Mouse (Mus musculus) embryo, embryonic 11 days (tissue): Measurements from ENCODE around the gene Akap6.

ENCODE experiments used
- DNase-seq: peaks from one replicate; pipeline ENCODE4 v3.0.0-alpha.2; 2015

The Akap6 gene

DNA sequence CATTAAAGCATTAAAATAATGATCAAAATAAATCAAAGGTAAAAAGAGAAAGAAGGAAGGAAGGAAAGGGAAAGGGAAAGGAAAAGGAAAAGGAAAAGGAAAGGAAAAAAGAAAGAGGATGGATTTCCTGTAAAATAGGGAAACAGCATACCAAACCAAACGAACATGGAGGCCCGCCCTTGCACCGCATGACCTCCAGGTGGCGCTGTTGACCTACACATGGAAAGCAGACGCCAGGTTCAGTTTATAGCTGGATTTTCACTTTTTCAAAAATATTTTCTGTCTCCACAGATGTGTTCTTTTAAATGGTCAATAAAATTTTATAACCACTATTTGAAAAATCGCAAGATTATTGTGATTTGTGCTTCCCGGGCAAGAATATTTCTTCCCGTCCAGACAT lies 211.6 kb downstream of the Akap6 start:
- peak; percentile 73 for DNase-seq

DNA sequence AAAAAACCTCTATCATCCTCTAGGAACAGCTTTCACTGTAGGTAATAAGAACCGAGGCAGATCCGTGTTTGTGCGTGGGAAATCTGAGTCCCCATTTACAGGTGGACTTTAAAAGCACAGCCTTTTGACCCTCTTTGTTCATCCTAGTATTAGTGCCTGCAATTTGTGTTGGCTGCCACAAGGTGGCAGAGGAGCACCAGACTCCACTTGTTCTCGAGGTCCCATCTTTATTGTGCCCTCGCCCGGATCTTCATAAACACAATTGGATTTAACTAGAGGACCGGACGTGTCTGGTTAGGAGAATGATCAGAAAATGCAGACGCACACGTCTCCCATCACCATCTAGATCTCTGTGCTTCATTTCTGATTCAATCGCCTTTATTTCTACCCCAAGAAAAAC lies 219.8 kb downstream of the Akap6 start:
- DNase-seq, result peak; percentile 77

DNA sequence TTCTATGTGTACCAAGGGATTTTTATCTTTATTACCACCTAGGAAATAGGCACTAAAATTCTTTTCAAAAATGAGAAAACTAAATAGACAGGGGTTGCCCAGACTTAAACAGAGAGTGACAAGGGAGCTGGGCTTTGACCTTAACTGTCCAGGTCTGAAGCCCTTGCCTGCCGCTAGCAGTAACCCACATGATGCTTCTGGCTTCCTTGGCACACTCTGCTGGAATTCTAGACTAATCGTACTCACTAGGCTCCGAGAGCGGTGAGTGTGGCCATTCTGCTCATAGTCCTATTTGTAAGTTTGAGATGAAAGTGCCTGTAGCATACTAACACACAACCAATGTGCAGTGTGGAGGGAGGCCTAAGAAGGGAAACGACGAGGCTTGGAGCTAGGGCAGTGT lies 223.3 kb downstream of the Akap6 start:
- DNase-seq, result no peak

DNA sequence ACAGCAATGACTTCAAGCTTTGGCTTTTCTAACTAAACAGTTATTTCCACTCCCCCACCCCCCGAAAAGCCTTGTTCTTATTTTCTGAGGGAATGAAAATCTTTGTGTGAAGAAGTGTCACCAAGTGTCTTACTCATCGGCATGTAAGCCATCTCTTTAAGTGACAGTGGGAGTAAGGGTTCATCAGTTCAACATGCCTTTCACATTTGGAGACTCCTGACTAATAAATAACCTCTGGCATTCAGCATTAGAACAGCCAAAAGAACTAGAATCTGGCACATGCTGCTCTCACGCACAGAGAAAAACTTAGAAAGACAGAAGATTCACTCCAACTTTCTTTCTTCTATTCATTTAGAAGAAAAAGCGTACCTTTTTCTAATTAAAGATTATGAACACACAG lies 226.3 kb downstream of the Akap6 start:
- DNase-seq, result no peak

DNA sequence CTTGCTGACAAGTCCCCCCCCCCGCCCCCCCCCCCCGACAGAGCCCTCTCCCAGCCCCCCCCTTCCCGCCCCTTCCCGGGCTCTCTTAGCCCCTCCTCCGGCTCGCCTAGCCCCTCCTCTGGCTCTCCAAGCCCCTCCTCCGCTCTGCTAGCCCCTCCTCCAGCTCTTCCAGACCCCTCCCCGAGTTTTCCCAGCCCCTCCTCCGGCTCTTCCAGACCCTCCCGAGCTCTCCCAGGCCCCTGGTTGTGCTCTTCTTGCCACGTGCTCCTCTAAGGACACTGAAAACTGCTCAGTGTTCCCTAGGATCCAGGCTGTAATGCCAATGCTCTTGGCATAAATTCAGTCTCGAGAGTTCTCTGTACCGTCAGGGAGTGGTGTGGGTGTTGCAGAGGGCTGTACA lies 234.6 kb downstream of the Akap6 start:
- DNase-seq, result no peak

DNA sequence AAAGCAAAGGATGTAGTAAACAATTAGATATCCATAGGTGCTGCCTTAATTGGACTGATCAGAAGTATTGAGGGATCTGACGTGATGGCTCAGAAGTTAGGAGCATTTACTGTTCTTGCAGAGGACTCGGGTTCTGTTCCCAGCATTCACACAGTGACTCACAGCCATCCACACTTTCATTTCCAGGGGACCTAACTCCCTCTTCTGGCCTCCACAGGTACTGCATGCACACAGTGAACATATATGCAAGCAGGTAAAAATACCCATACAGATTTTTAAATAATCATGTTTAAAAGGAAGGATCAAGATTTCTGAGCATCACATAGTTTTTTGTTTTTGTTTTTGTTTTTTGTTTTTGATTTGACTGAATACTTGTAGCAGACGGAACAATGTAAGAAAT lies 235.8 kb downstream of the Akap6 start:
- no peak for DNase-seq

DNA sequence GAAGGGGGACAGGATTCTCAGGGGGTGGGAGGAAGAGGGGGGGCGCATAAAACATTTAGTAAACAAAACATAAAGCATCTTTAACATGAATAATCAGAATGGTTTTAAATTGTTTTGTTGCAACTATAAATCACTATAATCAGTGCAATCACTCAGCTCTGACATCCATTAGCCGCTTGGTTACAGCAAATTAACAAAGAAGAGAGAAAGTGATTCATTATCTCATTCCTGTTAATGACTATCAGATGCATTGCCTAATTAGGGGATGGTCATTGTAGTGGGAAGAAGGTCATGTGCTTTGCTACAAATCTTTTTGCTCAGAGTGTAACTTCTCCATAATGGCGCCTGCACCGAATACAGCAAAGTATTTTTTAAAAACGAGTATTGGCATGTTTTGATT lies 239.6 kb downstream of the Akap6 start:
- DNase-seq, result no peak

DNA sequence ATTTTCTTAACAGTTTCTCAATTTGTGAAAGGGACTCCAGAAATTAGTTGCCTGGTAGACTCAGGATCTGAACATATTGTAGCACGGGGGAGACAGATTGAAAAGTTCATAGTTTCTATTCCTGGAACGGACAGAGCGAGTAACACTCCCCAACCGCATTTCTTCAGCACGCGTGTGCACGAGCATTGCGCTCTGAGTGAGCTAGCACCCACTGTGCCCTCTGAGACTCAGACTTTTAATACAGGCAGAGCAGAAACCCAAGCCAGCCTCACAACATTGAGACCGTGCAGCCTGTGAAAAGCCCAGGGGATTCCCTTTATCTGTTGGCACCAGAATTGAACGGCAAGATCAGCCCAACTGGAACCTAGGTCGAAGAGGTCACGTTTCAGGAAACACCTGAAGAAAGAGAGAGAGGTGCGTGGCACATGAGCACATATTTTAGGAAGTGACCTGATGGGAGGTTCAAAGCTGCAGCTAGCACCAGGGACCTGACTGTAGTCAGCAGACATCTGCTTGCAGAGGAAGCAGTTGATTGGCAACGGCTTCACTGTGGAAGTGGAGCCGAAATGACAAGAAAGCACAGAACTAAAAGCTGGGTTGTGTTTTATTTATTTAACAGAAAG lies 240.3 kb downstream of the Akap6 start:
- peak; percentile 27 for DNase-seq

DNA sequence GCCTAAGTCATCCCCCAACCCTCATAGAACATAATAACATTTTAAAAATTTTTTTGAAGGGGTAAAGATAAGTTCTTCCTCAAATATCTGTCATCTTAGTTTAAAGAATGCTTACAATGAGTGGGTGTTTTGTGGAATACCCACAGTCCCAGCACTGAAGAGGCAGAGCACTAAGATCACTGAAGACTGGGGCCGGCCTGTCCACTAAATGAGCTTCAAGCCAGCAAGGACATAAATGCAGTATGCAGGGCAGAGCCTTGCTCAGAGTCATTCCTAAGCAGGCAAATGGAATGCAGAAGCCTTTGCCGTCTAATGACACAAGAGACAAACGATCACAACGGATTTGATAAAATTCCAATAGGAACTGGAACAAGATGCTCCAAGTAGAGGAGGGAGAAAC lies 242.8 kb downstream of the Akap6 start:
- DNase-seq, result no peak

DNA sequence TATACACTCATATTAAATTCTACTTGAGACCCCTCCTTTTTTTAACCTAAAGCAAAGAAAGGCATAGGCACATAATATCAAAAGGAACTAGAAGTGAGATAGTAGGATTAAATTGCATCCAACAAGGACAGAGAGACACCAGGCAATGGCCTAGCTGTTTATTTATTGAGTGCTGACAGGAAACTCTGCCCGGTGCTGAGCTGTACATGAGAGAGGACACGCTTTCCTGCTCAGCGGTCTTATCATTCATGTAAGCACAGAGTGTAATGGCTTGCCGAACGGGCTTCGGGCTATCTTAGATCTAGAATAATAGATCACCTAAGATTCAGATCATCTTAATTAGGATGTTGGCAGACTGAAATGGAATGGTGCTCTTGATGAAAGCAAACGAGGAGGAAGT lies 245.1 kb downstream of the Akap6 start:
- no peak for DNase-seq

DNA sequence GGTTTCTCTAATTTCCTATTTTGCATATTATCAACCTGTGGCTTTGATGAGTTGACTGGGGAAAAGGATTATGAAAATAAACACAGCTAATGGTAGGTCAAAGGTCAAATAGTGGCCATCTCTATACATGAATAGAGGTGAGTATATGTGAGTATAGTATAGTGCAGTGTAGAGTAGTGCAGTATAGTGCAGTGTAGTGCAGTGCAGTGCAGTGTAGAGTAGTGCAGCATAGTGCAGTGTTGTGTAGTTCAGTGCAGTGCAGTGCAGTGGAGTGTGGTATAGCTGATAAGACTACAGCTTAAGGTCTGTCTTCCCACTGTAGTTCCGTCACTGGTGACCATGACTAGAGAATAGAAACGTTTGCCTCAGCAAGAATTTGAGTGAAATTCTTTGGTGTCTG lies 245.8 kb downstream of the Akap6 start:
- no peak for DNase-seq

DNA sequence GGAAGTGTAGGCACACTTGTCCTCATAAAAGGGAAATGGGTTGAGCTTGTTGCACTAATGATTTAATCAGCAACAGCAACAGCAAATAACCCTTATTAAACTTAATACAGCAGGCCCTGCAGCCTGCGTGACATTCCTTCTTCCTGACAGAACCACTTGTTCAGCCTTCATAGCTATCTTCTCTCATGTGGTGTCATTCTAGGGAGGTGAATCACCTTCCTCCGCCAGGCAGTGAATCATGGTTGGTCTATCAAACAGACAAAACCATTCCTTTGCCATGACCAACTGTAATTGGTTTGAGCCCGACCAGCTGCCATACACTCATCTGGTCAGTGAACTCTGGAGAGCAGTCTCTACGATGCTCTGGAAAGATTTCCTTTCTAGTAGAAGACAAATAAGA lies 251.5 kb downstream of the Akap6 start:
- no peak for DNase-seq

DNA sequence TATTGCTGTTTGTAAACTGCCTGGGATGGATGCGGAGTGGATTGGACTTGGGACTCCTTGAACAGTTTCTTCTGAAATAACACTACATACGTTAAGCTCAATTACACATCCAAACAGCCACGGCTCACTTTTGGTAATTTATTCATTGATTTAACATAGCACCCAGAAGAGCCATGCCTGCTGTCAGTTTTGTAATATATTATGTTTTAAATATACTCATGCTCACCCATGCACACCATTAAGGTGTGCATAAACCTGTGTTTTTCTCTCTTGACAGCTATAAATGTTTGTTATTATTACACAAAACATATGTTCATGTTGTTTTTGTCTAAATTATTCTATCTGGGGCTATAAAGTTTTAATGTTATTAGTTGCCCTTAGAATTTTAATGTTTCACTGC lies 258.4 kb downstream of the Akap6 start:
- no peak for DNase-seq

DNA sequence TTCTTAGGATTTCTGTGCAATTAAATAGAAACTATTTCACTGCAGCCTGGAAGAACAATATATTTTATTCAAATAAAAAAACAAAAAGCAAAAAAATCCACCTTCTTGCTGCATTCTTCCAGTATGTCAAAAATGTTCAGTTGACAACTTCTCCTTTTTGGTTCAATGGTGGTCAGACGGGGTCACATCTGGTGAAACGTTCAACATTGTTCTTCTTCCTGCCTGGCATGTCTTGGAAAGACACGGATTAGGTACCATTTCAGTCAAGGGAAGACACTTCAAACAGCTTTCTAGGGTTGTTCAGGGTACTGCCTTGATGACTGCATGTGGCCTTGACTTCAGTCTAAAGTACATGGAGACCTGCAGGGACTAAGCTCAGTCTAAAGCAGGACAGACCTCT lies 258.8 kb downstream of the Akap6 start:
- peak; percentile 19 for DNase-seq

DNA sequence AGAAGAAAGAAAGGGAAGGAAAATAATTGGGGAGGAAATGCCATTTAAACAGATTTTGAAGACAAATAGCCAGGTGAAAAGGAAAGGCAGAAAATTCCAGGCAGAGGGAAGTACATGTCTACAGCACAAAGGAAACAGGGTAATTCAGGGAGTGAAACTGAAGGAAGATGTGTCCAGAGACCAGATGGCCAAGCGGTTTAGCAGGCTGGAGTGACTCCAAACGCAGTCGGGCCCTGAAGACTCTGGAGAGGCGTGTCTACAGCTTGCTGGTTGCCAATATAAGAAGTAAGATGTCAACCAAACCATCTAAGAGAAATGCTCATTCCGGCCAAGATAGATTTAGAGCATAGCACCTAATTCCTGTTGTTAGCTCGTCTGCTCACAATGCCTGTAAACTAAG lies 292.6 kb downstream of the Akap6 start:
- DNase-seq, result no peak

DNA sequence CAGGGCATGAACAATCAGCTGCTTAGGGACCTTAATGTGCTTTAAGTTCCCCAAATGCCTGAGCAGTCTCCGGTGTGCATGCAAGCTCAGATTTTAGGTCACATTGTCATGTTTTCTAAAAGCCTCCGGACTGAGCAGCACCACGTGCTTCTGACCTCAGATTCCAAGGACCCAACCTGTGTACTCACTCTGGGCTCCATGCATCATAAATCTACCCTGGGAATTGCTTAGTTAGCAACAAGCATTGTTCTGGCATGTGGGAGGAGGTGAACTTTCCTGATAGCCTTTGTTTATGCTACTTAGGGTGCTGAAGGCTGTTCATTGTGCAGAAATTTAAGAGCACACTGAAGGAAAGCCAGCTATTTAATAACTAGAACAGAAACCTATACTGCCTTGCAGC lies 313.2 kb downstream of the Akap6 start:
- DNase-seq, result peak; percentile 33

DNA sequence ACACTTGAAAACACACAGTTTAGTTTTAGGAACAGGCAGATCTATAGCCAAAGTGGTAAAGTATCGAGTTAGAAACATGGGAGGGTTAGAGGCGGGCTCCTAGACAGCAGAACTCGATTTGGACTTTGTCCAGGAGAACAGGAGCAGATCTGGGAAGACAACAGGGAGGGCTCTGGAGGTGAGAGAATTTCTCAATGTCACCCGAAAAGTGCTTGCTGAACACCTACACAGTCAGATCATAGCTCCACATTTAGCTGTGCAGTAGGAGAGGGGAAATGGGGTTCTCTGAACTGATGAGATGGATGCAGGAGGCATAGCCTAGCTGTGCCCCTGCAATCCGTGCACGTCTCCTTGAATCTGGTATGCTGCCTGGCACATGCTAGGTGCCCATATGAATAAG lies 315.4 kb downstream of the Akap6 start:
- DNase-seq, result no peak

DNA sequence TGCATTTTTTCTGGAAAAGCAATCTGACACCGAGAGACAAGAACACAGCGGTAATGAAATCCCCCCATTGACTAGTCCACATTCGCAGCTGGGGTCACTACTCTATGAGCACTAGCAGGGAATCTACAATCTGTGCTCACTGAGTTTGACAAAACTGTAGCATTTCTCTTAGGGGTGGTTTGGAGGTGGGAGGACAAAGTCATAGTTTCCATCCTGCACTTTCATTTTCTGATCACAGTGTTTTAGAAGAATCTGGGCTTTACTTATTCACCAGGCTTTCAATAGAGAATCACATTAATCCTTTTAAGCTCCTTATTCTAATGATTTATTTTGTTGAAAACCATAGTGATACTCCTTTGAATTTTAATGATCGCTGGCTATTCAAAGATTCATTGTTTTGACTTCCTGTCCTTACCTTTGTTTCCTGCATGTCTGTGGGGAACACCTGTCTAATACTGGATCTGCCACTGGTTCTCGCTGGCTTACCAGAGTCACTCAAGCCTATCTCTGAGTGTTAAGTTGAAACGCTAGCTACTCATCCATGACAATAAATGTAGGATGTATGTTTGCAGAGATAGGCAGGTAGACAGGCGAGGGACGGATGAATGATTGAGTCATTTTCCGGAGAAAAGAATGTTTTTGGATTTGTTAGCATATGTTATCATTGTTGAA lies 325.5 kb downstream of the Akap6 start:
- no peak for DNase-seq

DNA sequence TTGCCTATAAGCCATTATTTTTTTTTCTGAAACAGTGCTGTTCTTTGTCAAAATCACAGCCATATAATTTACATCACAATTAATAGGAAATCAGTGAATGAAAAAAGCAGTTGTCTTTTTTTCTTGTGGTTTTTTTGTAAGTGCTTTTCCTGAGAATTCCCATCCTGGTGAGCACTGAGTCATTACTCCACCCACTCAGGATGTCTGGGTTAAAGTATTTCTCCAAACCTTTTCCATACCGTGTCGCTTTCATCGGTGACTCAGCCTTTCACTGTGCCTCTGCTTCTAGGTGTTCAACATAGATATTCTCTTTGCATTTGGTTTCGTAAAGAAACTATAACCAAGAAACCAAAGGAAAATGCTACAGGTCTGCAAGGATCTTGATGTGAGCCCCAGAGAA lies 328.1 kb downstream of the Akap6 start:
- no peak for DNase-seq

DNA sequence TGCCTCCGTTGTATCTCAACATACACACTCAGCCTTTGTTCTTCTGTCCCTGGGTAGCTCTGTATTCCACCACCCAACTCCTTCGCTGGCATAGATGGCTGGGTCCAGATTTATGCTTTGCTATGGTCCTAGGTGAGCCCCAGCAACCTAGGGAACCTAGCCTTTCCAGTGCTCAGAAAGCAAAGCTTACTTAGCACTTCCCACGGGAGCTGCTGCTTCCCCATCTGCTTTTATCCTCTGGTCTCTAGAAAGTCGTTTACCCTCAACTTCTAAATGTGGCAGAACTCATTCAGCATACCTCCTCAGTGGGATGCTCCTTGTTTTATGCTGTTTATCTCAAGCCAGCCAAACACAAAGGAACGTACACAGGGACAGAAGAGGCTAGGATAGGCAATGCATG lies 329.7 kb downstream of the Akap6 start:
- no peak for DNase-seq

DNA sequence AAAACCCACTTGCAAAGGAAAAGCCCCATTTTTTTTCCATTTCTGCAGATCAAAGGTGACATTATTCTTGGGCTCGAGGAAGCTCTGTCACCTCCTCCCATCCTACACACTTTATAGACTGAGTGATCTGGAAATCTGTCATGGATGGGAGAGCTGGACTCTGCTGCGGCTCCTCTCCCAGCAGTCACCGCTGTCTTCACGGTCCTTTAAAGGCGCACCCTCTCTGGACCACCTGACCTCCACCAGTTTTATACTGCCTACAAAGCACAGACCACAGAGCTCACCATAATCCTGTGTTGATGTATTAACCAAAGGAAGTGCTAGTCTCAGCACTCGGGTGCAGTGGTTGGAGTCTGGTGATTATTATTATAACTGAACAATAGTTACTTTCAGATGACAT lies 330.7 kb downstream of the Akap6 start:
- DNase-seq, result no peak

DNA sequence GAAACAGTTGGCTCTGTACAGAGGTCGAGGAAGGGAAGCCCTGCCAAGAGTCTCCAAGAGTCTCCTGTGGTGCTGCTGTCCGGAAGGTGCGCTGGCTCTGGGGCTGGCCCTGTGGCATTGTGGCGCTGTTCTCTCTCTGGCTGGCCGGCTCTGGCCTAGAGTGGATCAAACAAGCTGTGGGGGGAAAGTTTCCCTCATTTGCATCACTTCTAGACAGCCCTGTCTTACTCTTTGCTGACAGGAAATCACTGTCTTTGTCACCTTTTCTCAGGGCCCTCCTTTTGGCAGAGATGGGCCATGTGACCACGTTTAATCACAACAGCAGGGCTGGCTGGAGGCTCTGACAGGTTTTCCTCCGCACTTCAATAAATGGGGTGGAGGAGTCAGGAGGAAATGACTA lies 333.6 kb downstream of the Akap6 start:
- peak; percentile 84 for DNase-seq

DNA sequence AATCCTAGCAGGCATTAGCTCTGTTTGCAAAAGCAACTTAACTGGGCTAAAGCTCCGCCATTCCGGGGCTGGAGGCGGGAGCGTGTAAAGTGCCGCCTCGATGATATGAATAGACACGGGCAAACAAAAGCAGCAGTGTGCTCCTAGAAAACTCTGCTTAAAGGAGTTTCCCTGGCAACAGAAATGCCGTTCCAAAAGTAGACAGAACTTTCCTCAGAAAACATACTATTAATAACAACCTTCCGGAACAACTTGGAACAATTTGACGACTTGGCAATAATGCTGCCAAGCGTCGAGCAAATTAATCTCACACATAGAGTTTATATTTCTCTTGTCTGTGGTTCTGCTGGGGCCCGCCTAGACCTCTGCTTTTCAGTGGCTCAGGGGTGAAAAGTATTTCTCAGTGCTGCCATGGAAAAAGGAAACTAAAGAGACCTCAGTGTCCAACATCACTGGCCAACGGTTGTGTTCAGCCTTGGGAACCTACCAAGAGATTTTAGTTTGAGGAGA lies 334.3 kb downstream of the Akap6 start:
- DNase-seq, result peak; percentile 83

DNA sequence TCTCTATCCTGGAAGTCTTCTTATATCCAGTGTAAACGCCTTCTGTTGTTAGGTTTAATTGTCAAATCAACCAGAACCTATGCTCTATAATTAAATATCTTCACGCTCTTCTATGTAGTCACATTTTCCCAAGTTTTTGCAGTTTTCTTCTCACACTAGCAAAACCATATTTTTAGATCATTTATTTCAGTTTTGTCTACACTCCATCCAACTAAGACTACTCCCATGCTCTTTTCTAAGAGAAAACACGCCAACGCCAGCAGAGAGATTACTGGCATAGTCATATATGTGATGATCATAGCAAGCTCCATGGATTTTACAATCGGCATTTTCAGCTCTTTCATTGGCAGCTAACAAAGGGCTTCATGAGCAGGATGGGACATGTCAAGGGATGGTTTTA lies 341.5 kb downstream of the Akap6 start:
- DNase-seq, result no peak

DNA sequence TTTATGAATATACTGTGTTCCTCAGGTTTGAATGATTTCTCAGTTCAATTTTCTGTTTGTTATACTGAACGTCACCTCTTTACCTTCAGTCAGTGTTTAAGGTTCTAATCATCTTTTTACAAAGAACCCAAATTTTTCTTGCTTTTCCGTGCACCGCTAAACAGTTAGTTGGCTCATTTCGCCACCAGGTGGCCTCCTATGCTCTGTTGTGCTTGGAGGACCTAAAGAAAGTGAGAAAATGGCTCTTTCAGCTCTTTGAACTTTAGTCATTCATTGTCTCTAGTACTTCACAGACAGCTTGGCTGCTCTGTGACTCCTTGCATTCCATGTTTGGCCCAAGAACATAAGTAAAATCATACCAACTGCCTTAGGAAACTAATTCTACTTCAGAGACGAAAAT lies 343.6 kb downstream of the Akap6 start:
- peak; percentile 85 for DNase-seq
